Comparison of ENCODE assay signal across 7 mouse cellular contexts in genomic region chr2:32962062-32962874, GRCm38 (mm10). TPM values are rescaled to one million over a fixed set of nuclear protein-coding genes. Genes with fewer than 3 reads are reported as not detected.
A peak's percentile ranks its signal among the peaks of the same experiment; 100 is the strongest.
DNase-seq lines count a peak whose midpoint lies in the region; ATAC-seq and TF ChIP-seq lines count a peak whose summit lies in the region.

No protein-coding gene starts in this region.

- H3K4me1 ChIP-seq in lung, embryonic 14.5 days (ENCODE audit: insufficient read depth), result peaks cover 8% of the 10 kb centered on the region
- peaks cover 42% of the 10 kb centered on the region for H3K4me1 ChIP-seq in forebrain, embryonic 13.5 days
- peaks cover 22% of the 10 kb centered on the region for H3K4me1 ChIP-seq in stomach, embryonic 15.5 days

- H3K4me2 ChIP-seq in lung, embryonic 14.5 days, result peak overlapping the region; percentile 90
- peak overlapping the region; percentile 95 for H3K4me2 ChIP-seq in forebrain, embryonic 13.5 days
- peak overlapping the region; percentile 69 for H3K4me2 ChIP-seq in stomach, embryonic 15.5 days

- peak; percentile 35 for DNase-seq in lung, embryonic 14.5 days
- no peak for DNase-seq in lung, postnatal 10 days
- DNase-seq in adrenal gland, postnatal 25 days, result peak; percentile 20
- DNase-seq in liver, result peak; percentile 34

- H3K27ac ChIP-seq in lung, embryonic 14.5 days (ENCODE audit: low read depth), result peak overlapping the region; percentile 94
- H3K27ac ChIP-seq in forebrain, embryonic 13.5 days, result peak overlapping the region; percentile 71
- peak overlapping the region; percentile 88 for H3K27ac ChIP-seq in stomach, embryonic 15.5 days

- peak overlapping the region; percentile 99 for H3K9ac ChIP-seq in lung, embryonic 14.5 days
- H3K9ac ChIP-seq in forebrain, embryonic 13.5 days, result peak overlapping the region; percentile 97
- H3K9ac ChIP-seq in stomach, embryonic 15.5 days, result peak overlapping the region; percentile 97

- H3K4me3 ChIP-seq in lung, embryonic 14.5 days (ENCODE audit: low read depth, low read length), result peak overlapping the region; percentile 97
- peak overlapping the region; percentile 75 for H3K4me3 ChIP-seq in forebrain, embryonic 13.5 days
- peak overlapping the region; percentile 87 for H3K4me3 ChIP-seq in stomach, embryonic 15.5 days (replicated peaks)

- H3K36me3 ChIP-seq in lung, embryonic 14.5 days (ENCODE audit: insufficient read depth), result peaks cover 31% of the 10 kb centered on the region
- H3K36me3 ChIP-seq in forebrain, embryonic 13.5 days (ENCODE audit: poor library complexity, severe bottlenecking), result peaks cover 34% of the 10 kb centered on the region
- H3K36me3 ChIP-seq in stomach, embryonic 15.5 days, result peaks cover 12% of the 10 kb centered on the region

- no peaks in the 10 kb centered on the region for H3K9me3 ChIP-seq in lung, embryonic 14.5 days (ENCODE audit: low read depth, low read length)
- no peaks in the 10 kb centered on the region for H3K9me3 ChIP-seq in forebrain, embryonic 13.5 days (replicated peaks)
- H3K9me3 ChIP-seq in stomach, embryonic 15.5 days, result no peaks in the 10 kb centered on the region

- no peak for TF ChIP-seq CTCF in lung, embryonic 14.5 days (IDR thresholded peaks at IDR 0.05; ENCODE audit: low read depth)

- no peak for ATAC-seq in lung, embryonic 14.5 days (ENCODE audit: insufficient read depth)
- no peak for ATAC-seq in forebrain, embryonic 13.5 days
- ATAC-seq in stomach, embryonic 15.5 days (ENCODE audit: insufficient read depth, low FRiP score, low read depth), result no peak
- ATAC-seq in CD4-positive, CD25-positive, alpha-beta regulatory T cell, adult 4 months, result no peak

- no peaks in the 10 kb centered on the region for H3K27me3 ChIP-seq in lung, embryonic 14.5 days (ENCODE audit: insufficient read depth, low read length)
- H3K27me3 ChIP-seq in forebrain, embryonic 13.5 days, result no peaks in the 10 kb centered on the region
- no peaks in the 10 kb centered on the region for H3K27me3 ChIP-seq in stomach, embryonic 15.5 days (replicated peaks)

- WGBS in lung, embryonic 14.5 days, result under 1% methylated on average over 33 of the region's 33 CpGs
- 2% methylated on average over 29 of the region's 33 CpGs for WGBS in forebrain, embryonic 13.5 days
- under 1% methylated on average over 33 of the region's 33 CpGs for WGBS in stomach, embryonic 15.5 days

RNA-seq across cellular contexts. Expression of gene Lrsam1, which starts 0.9 kb away (rescaled TPM):
- 6.4 and 6.6 TPM in 2 replicates for polyA plus RNA-seq in lung, embryonic 14.5 days (2014; fragmentation: Nextera tagmentation; extraction: Ambion mirVana)
- 17.4 and 28.7 TPM in 2 replicates for total RNA-seq in adrenal gland, postnatal 25 days (2021)
- polyA plus RNA-seq in forebrain, embryonic 13.5 days (2015; fragmentation: Nextera tagmentation; extraction: Ambion mirVana), result 14.8 and 15.5 TPM in 2 replicates
- polyA plus RNA-seq in stomach, embryonic 15.5 days (2015; fragmentation: Nextera tagmentation; extraction: Ambion mirVana), result 8.8 and 10.1 TPM in 2 replicates
- 10 to 100 TPM in 1 of 2 experiments, 1 to 10 TPM in 1; 5.5 to 11.1 TPM for polyA plus RNA-seq in CD4-positive, CD25-positive, alpha-beta regulatory T cell, adult 4 months (2017; shearing (Covaris generic))

RNA-seq across cellular contexts. Expression of gene Rpl12, which starts 0.9 kb away (rescaled TPM):
- polyA plus RNA-seq in lung, embryonic 14.5 days (2014; fragmentation: Nextera tagmentation; extraction: Ambion mirVana), result 235 and 256 TPM in 2 replicates
- 133 and 250 TPM in 2 replicates for total RNA-seq in adrenal gland, postnatal 25 days (2021)
- polyA plus RNA-seq in forebrain, embryonic 13.5 days (2015; fragmentation: Nextera tagmentation; extraction: Ambion mirVana), result 111 and 118 TPM in 2 replicates
- polyA plus RNA-seq in stomach, embryonic 15.5 days (2015; fragmentation: Nextera tagmentation; extraction: Ambion mirVana), result 152 and 172 TPM in 2 replicates
- 100 to 1,000 TPM in 1 of 2 experiments, 10 to 100 TPM in 1; 43.5 to 613 TPM for polyA plus RNA-seq in CD4-positive, CD25-positive, alpha-beta regulatory T cell, adult 4 months (2017; shearing (Covaris generic))

RNA-seq across cellular contexts. Expression of gene Slc2a8, which starts 19.6 kb away (rescaled TPM):
- 12.4 and 14.4 TPM in 2 replicates for polyA plus RNA-seq in lung, embryonic 14.5 days (2014; fragmentation: Nextera tagmentation; extraction: Ambion mirVana)
- total RNA-seq in adrenal gland, postnatal 25 days (2021), result 15.0 and 24.4 TPM in 2 replicates
- polyA plus RNA-seq in forebrain, embryonic 13.5 days (2015; fragmentation: Nextera tagmentation; extraction: Ambion mirVana), result 15.4 and 18.3 TPM in 2 replicates
- 16.9 and 18.2 TPM in 2 replicates for polyA plus RNA-seq in stomach, embryonic 15.5 days (2015; fragmentation: Nextera tagmentation; extraction: Ambion mirVana)
- polyA plus RNA-seq in CD4-positive, CD25-positive, alpha-beta regulatory T cell, adult 4 months (2017; shearing (Covaris generic)), result 1 to 10 TPM; 1.7 to 3.3 TPM
